Mouse (Mus musculus) MEL (cell line): ENCODE measurements around the gene Map3k1.

Source experiments
- CTCF ChIP-seq, 3 experiments: IDR thresholded peaks in 2 of 3; conservative IDR thresholded peaks in 1 of 3; 2 replicates each; pipeline ENCODE4 v1.5.1; 2011 to 2012; ENCODE audit warnings: low read length in 3 of 3, low read depth in 2 of 3, mild to moderate bottlenecking in 2 of 3, improper control_type of control experiment in 1 of 3, inconsistent platforms in 1 of 3, mixed read lengths in 1 of 3, moderate library complexity in 1 of 3; ENCODE audit not compliant: control insufficient read depth in 1 of 3, insufficient read depth in 1 of 3, poor library complexity in 1 of 3, severe bottlenecking in 1 of 3
- EP300 ChIP-seq, 2 experiments: IDR thresholded peaks; 2 replicates each; pipeline ENCODE4 v1.6.1; 2011; ENCODE audit warnings: improper control_type of control experiment in 2 of 2, low read length in 2 of 2, low read depth in 1 of 2, mild to moderate bottlenecking in 1 of 2
- GATA1 ChIP-seq: IDR thresholded peaks from 2 replicates; pipeline ENCODE4 v1.6.1; 2011; ENCODE audit warnings: low read depth, low read length, improper control_type of control experiment
- JUND ChIP-seq: IDR thresholded peaks from 2 replicates; pipeline ENCODE4 v1.6.1; 2011; ENCODE audit warnings: low read depth, mild to moderate bottlenecking, improper control_type of control experiment, low read length
- RCOR1 ChIP-seq: IDR thresholded peaks from 2 replicates; pipeline ENCODE4 v1.6.1; 2012; ENCODE audit warnings: low read depth, mild to moderate bottlenecking, inconsistent platforms, low read length, improper control_type of control experiment

DNA sequence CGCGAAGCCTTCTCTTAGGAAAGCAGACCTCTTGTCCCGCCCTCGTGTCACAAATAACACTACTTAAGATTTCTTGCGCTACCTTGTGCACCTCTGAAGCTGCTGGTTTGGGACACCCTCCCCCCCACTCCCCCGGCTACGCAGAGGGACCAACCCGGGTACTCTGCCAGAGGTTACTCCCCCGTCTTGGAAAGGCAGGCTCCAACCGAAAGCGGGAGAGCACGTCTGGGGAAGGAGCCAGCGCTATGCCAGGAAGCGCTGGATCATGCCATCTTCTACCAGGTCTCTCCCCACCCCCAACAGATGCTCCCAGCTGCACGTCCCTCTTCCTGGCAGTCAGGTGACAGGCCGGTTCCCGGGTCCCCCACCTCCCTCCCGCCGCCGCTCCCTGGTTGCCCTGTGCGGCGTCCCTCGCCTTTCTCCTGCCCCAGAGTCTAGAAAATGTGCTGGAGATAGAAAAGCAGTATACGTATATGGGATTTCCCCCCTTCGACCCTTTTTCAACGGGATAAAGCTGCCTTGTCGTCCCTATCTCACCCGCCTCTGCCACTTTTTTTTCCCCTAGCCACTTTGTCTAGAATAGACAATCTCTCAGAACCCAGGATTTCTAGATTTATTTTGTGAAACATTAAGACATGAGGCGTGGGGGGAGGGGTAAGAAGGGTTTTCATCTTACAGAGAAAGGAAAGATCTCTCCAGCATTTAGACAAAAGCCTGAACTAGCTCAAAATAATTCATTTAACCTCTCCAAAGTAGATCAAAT is 854 bp upstream of the Map3k1 start:
- TF ChIP-seq RCOR1 (no peak), EP300 (IDR thresholded peaks at IDR 0.05; ENCODE audit: low read depth in 1 of 2, low read length in 2 of 2) (no peak), CTCF (IDR thresholded peaks at IDR 0.05 in 2 of 3, conservative IDR thresholded peaks at IDR 0.05 in 1 of 3; ENCODE audit: control insufficient read depth in 1 of 3, insufficient read depth in 1 of 3, low read depth in 2 of 3, low read length in 3 of 3, poor library complexity in 1 of 3, severe bottlenecking in 1 of 3) (no peak), GATA1 (no peak), JUND (no peak)
